Mouse (Mus musculus): ENCODE data around the gene Mcub.

GRCm38 (mm10) chr3:129893143-129893542 is 76.9 kb downstream of the Mcub start:
- no peak for TF ChIP-seq CTCF (IDR thresholded peaks at IDR 0.05; ENCODE audit: borderline replicate concordance, insufficient read depth, low read length)
- TF ChIP-seq POLR2A (IDR thresholded peaks at IDR 0.05; ENCODE audit: low read depth, low read length) = no peak
